Mouse (Mus musculus) testis, adult 2 months (tissue): ENCODE measurements around the gene Trim46. TPM values are rescaled to one million over a fixed set of nuclear protein-coding genes. Genes with fewer than 3 reads are reported as not detected.

Experiments used
- H3K27ac ChIP-seq: fragments of 200-500 bp; 2 replicates; pipeline ENCODE4 v1.5.1; 2012; ENCODE audit warnings: low read depth, low read length; ENCODE audit not compliant: control insufficient read depth, insufficient read depth
- H3K27me3 ChIP-seq: fragments of 200-500 bp; 2 replicates; pipeline ENCODE4 v1.6.1; 2012; ENCODE audit warnings: mild to moderate bottlenecking, low read length, moderate library complexity; ENCODE audit not compliant: control insufficient read depth, insufficient read depth
- H3K36me3 ChIP-seq: fragments of 200-500 bp; 2 replicates; pipeline ENCODE4 v1.6.1; 2012; ENCODE audit warnings: mild to moderate bottlenecking, low read length; ENCODE audit not compliant: control insufficient read depth, insufficient read depth
- H3K4me1 ChIP-seq: fragments of 200-500 bp; 2 replicates; pipeline ENCODE4 v1.6.1; 2012; ENCODE audit warnings: low read length; ENCODE audit not compliant: control insufficient read depth, insufficient read depth
- H3K4me3 ChIP-seq: fragments of 200-500 bp; 2 replicates; pipeline ENCODE4 v1.5.1; 2012; ENCODE audit warnings: low read depth, mild to moderate bottlenecking, low read length, moderate library complexity, mixed read lengths; ENCODE audit not compliant: control insufficient read depth
- CTCF ChIP-seq: fragments of 200-500 bp; IDR thresholded peaks from 2 replicates; pipeline ENCODE4 v1.5.1; 2012; ENCODE audit warnings: low read depth, mild to moderate bottlenecking, inconsistent platforms, low read length, moderate library complexity; ENCODE audit not compliant: control insufficient read depth, insufficient read depth, insufficient replicate concordance
- POLR2A ChIP-seq: fragments of 200-500 bp; IDR thresholded peaks from 2 replicates; pipeline ENCODE4 v1.6.1; 2012; ENCODE audit warnings: low read depth, mild to moderate bottlenecking, inconsistent platforms, low read length, moderate library complexity; ENCODE audit not compliant: control insufficient read depth
- polyA plus RNA-seq: library from polyadenylated mRNA; depleted of rRNA; stranded (reverse); fragments of >200 nt; gene quantifications from 2 replicates; pipeline ENCODE4 v1.2.3, GENCODE M21; 2012

Gene Trim46
- polyA plus RNA-seq, 1 experiment: 27.9 TPM

DNA sequence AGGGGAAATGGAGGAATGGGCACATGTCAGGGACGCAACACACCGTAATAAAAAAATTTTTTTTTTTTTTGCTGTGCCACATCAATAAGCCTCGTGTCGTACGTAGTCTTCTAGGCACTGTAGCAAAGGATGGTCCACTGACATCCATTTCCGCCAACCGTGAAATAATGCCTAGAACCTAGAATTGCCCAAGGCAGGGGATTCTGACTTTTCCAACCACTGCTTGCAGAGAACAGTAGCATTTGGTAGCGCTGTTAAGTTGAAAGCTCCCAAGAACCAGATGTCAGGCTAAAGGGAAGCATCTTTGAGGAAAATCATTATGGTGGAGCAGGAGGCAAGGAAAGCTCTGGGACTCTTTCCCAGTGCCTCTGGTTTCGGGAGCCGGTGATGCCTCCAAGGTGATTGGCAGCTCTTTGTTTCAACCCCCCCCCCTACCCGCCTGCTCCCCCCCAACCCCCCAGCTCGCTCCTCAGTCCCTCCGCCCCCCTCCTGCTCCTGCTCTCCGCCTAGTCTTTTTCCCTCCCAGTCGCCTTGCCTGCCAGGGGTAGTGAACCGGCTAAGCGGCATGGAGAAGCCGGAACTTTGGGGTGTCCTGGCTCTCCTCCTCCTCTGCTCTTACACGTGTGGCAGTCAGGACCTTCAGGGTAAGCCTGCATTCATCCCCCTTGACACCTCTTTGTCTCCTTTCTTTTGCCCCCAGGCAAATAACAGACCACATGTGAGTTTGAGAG is 31.3 kb downstream of the Trim46 start, which contains the start of gene Thbs3:
TSS of gene Thbs3 (plus strand) at position 500 of the 731 bp plus-strand sequence.
- TF ChIP-seq CTCF: no peak
- TF ChIP-seq POLR2A: no peak

GRCm38 (mm10) chr3:89213803-89214530 is 32.1 kb downstream of the Trim46 start:
- TF ChIP-seq CTCF (no peak), POLR2A (peak; percentile 94)
- Histone ChIP-seq H3K36me3 (no peaks in the 10 kb centered on the region; the same call in none of the 2 replicates), H3K4me1 (peaks cover 13% of the 10 kb centered on the region), H3K27me3 (no peaks in the 10 kb centered on the region), H3K4me3 (peak overlapping the region; percentile 93), H3K27ac (peak overlapping the region; percentile 94)

More for the DNA sequence above, 31.3 kb downstream of the Trim46 start, which contains the start of gene Thbs3:
- H3K4me3 ChIP-seq: peak within 1 kb of the TSS; percentile 93
- peaks cover 13% of the 10 kb centered on the region for H3K4me1 ChIP-seq
- H3K36me3 ChIP-seq: no peaks in the 10 kb centered on the region; the same call in 1 of the 2 replicates
- H3K27ac ChIP-seq: peak within 1 kb of the TSS; percentile 94
- no peaks in the 10 kb centered on the region for H3K27me3 ChIP-seq

DNA sequence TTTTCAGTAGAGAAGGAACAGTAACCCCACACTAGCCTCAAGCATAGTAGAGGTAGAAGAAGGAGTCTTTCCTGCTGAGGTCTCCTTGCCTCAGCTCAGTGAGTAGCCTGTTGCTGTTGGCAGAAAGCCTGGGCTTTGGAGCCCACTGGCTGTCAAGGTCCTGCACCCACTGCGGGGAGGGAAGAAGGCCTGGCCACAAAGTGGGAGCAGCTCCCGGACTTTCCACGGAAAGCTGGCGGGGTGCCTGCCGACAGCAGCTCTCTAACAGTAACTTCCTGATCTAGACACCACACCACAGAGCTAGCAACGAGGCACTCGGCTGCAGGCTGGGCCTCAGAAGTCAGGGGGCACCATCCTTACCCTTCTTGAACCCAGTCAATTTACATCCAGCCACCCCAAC is 35.4 kb downstream of the Trim46 start:
- Histone ChIP-seq H3K27me3 (no peaks in the 10 kb centered on the region), H3K4me3 (no peak overlapping the region), H3K27ac (no peak overlapping the region), H3K4me1 (peaks cover 7% of the 10 kb centered on the region), H3K36me3 (no peaks in the 10 kb centered on the region; the same call in none of the 2 replicates)
- no peak for TF ChIP-seq POLR2A
- no peak for TF ChIP-seq CTCF

GRCm38 (mm10) chr3:89210162-89210561 is 35.9 kb downstream of the Trim46 start:
- no peaks in the 10 kb centered on the region; the same call in none of the 2 replicates for H3K36me3 ChIP-seq

GRCm38 (mm10) chr3:89209731-89210130 is 36.4 kb downstream of the Trim46 start:
- Histone ChIP-seq H3K27me3 (no peaks in the 10 kb centered on the region), H3K27ac (no peak overlapping the region), H3K36me3 (no peaks in the 10 kb centered on the region; the same call in none of the 2 replicates), H3K4me3 (no peak overlapping the region), H3K4me1 (no peaks in the 10 kb centered on the region; the same call in 1 of the 2 replicates)
- no peak for TF ChIP-seq POLR2A
- no peak for TF ChIP-seq CTCF

More at GRCm38 (mm10) chr3:89210162-89210561, 35.9 kb downstream of the Trim46 start:
- H3K27ac ChIP-seq: no peak overlapping the region
- TF ChIP-seq POLR2A: no peak
- no peak for TF ChIP-seq CTCF
- no peak overlapping the region for H3K4me3 ChIP-seq
- H3K4me1 ChIP-seq: peaks cover 2% of the 10 kb centered on the region; the same call in 1 of the 2 replicates
- H3K27me3 ChIP-seq: no peaks in the 10 kb centered on the region

GRCm38 (mm10) chr3:89208736-89209135 is 37.4 kb downstream of the Trim46 start:
- no peak overlapping the region for H3K27ac ChIP-seq
- no peak overlapping the region for H3K4me3 ChIP-seq
- TF ChIP-seq CTCF (no peak), POLR2A (no peak)
- no peaks in the 10 kb centered on the region; the same call in none of the 2 replicates for H3K36me3 ChIP-seq
- no peaks in the 10 kb centered on the region for H3K27me3 ChIP-seq
- H3K4me1 ChIP-seq: no peaks in the 10 kb centered on the region; the same call in 1 of the 2 replicates

GRCm38 (mm10) chr3:89208075-89208657 is 37.9 kb downstream of the Trim46 start:
- Histone ChIP-seq H3K36me3 (no peaks in the 10 kb centered on the region; the same call in none of the 2 replicates), H3K27ac (no peak overlapping the region)
- no peak for TF ChIP-seq CTCF
- no peak for TF ChIP-seq POLR2A

More at GRCm38 (mm10) chr3:89208075-89208657, 37.9 kb downstream of the Trim46 start:
- Histone ChIP-seq H3K4me3 (no peak overlapping the region), H3K27me3 (no peaks in the 10 kb centered on the region), H3K4me1 (no peaks in the 10 kb centered on the region; the same call in 1 of the 2 replicates)
